8 mouse cellular contexts compared by ENCODE assay signal in the genomic region with DNA sequence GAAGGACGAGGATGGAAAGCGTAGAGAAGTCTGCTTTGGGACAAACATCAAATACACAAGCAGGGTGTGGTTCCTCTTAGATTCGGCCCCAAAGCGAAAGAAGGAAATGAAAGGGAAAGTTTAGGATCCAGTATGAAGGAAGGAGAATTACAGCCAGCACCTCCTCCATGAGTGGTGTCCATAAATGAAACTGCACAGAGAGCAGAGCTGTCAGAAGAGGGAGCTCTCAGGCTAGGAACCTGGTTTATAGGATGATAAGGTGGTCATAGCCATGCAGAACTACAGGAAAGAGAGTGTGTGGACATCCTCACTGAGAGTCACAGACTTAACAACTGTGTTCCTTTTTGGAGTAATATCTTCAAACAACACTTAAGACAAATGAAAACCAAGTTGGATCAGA. TPM values are rescaled to one million over a fixed set of nuclear protein-coding genes. Genes with fewer than 3 reads are reported as not detected.
DNase-seq lines count a peak whose midpoint lies in the region; ATAC-seq and TF ChIP-seq lines count a peak whose summit lies in the region.

No protein-coding gene starts in this region.

- no peak for ATAC-seq in heart, embryonic 12.5 days (ENCODE audit: insufficient number of reproducible peaks, low FRiP score)
- no peak for ATAC-seq in forebrain, embryonic 16.5 days

- no peak overlapping the region for H3K27ac ChIP-seq in heart, embryonic 12.5 days (ENCODE audit: poor library complexity, severe bottlenecking)
- H3K27ac ChIP-seq in bone marrow, adult 2 months (ENCODE audit: control insufficient read depth, insufficient read depth, low read depth, low read length, poor library complexity): no peak overlapping the region
- no peak overlapping the region for H3K27ac ChIP-seq in forebrain, embryonic 16.5 days (ENCODE audit: low read length)

- H3K9me3 ChIP-seq in heart, embryonic 12.5 days (replicated peaks): no peaks in the 10 kb centered on the region
- no peaks in the 10 kb centered on the region for H3K9me3 ChIP-seq in forebrain, embryonic 16.5 days (ENCODE audit: control insufficient read depth, low read length)

- no peak for TF ChIP-seq POLR2A in bone marrow, adult 2 months (IDR thresholded peaks at IDR 0.05; ENCODE audit: borderline replicate concordance, control insufficient read depth, low read depth, low read length)

- 84% methylated on average over 4 of the region's 4 CpGs for WGBS in heart, embryonic 12.5 days
- WGBS in bone marrow, adult 2 months: 55% methylated on average over 4 of the region's 4 CpGs
- WGBS in forebrain, embryonic 16.5 days: 81% methylated on average over 4 of the region's 4 CpGs

- peaks cover 15% of the 10 kb centered on the region for H3K4me1 ChIP-seq in heart, embryonic 12.5 days (replicated peaks)
- peaks cover 2% of the 10 kb centered on the region for H3K4me1 ChIP-seq in bone marrow, adult 2 months (ENCODE audit: control insufficient read depth, insufficient read depth, low read length)
- H3K4me1 ChIP-seq in forebrain, embryonic 16.5 days (replicated peaks; ENCODE audit: control insufficient read depth, insufficient read depth, low read length): no peaks in the 10 kb centered on the region

- H3K4me3 ChIP-seq in heart, embryonic 12.5 days: no peak overlapping the region
- H3K4me3 ChIP-seq in bone marrow, adult 2 months (replicated peaks; ENCODE audit: control insufficient read depth, low read depth, low read length): no peak overlapping the region
- no peak overlapping the region for H3K4me3 ChIP-seq in forebrain, embryonic 16.5 days (replicated peaks; ENCODE audit: low read length)

- H3K4me2 ChIP-seq in heart, embryonic 12.5 days: no peak overlapping the region
- no peak overlapping the region for H3K4me2 ChIP-seq in forebrain, embryonic 16.5 days (ENCODE audit: low read length)

- H3K27me3 ChIP-seq in heart, embryonic 12.5 days (replicated peaks): no peaks in the 10 kb centered on the region
- H3K27me3 ChIP-seq in forebrain, embryonic 16.5 days (replicated peaks; ENCODE audit: control insufficient read depth, insufficient read depth, low read length): no peaks in the 10 kb centered on the region

- peak; percentile 96 for DNase-seq in heart, adult 11 months
- peak; percentile 38 for DNase-seq in A20 (ENCODE audit: low read depth, low spot score)
- peak; percentile 25 for DNase-seq in induced T-regulatory cell, adult 2 months (ENCODE audit: low read depth)
- peak; percentile 87 for DNase-seq in lung, postnatal 10 days
- DNase-seq in thymus, postnatal 4 days: peak; percentile 42

- no peaks in the 10 kb centered on the region for H3K36me3 ChIP-seq in heart, embryonic 12.5 days
- H3K36me3 ChIP-seq in forebrain, embryonic 16.5 days (ENCODE audit: control insufficient read depth, insufficient read depth): no peaks in the 10 kb centered on the region

- H3K9ac ChIP-seq in heart, embryonic 12.5 days: no peak overlapping the region
- no peak overlapping the region for H3K9ac ChIP-seq in forebrain, embryonic 16.5 days (replicated peaks; ENCODE audit: low read depth, low read length)

- TF ChIP-seq CTCF in bone marrow, adult 2 months (IDR thresholded peaks at IDR 0.05; ENCODE audit: control insufficient read depth, insufficient read depth, low read length): peak; percentile 13; the same call in 1 of the 2 replicates

RNA-seq across cellular contexts. Expression of gene Nhlrc2, which starts 18.0 kb away (rescaled TPM):
- polyA plus RNA-seq in heart, embryonic 12.5 days (2016; fragmentation: Nextera tagmentation; extraction: Ambion mirVana): 15.4 and 17.4 TPM in 2 replicates
- 5.1 and 7.1 TPM in 2 replicates for polyA plus RNA-seq in bone marrow, adult 2 months (2011; ENCODE audit: insufficient read depth, insufficient read length, low replicate concordance, missing spikeins)
- 10.6 and 12.4 TPM in 2 replicates for polyA plus RNA-seq in forebrain, embryonic 16.5 days (2015; fragmentation: Nextera tagmentation; extraction: Ambion mirVana)

RNA-seq across cellular contexts. Expression of gene Dclre1a, which starts 18.0 kb away (rescaled TPM):
- 10.8 and 14.6 TPM in 2 replicates for polyA plus RNA-seq in heart, embryonic 12.5 days (2016; fragmentation: Nextera tagmentation; extraction: Ambion mirVana)
- 8.4 and 10.7 TPM in 2 replicates for polyA plus RNA-seq in bone marrow, adult 2 months (2011; ENCODE audit: insufficient read depth, insufficient read length, low replicate concordance, missing spikeins)
- 13.7 and 15.6 TPM in 2 replicates for polyA plus RNA-seq in forebrain, embryonic 16.5 days (2015; fragmentation: Nextera tagmentation; extraction: Ambion mirVana)

Comparison
In these comparisons a context has a peak if more than half of its experiments do, and no peak if none do; other contexts are left out.
1. DNase-seq: peak in every context shown above with its lines; median percentile 96 in heart, adult 11 months; 87 in lung, postnatal 10 days; 42 in thymus, postnatal 4 days; 38 in A20; 25 in induced T-regulatory cell, adult 2 months.